Comparison of ENCODE assay signal across 9 mouse cellular contexts in the genomic region with DNA sequence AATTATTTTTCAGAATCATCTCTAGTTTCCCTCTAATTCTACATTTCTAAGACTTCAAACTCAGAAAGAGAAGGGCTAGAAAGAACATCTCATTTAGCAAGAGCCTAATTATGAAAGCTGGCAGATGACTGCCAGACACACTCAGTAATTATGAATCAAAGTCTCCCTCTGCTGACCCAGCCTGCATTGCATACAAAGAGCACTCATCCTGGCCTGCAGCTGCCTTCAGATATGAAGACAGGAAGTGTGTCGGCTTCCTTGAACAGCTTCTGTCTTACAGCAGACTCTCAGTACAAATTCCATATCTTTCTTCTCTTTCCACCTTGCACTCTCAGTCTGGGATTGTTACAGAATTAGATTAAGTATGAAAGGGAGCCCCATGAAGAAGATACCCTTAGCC. TPM values are rescaled to one million over a fixed set of nuclear protein-coding genes. Genes with fewer than 3 reads are reported as not detected.
DNase-seq lines count a peak whose midpoint lies in the region; ATAC-seq and TF ChIP-seq lines count a peak whose summit lies in the region.
"Had no signal": no experiment of that assay in that cellular context is flagged by ENCODE, and none has a peak within 500 bp of the region (broad histone marks: within the 10 kb centered on the region; RNA-seq: fewer than 3 reads in every experiment).

No protein-coding gene starts in this region.

- H3K4me2 ChIP-seq in midbrain, embryonic 11.5 days: no peak overlapping the region
- H3K4me2 ChIP-seq in midbrain, embryonic 16.5 days (ENCODE audit: low read length): no peak overlapping the region
- H3K4me2 ChIP-seq in intestine, postnatal 0 days (replicated peaks; ENCODE audit: low read depth): no peak overlapping the region
- H3K4me2 ChIP-seq in lung, embryonic 16.5 days (ENCODE audit: low read depth, low read length): no peak overlapping the region
- H3K4me2 ChIP-seq: embryonic facial prominence, embryonic 12.5 days; limb, embryonic 12.5 days had no signal

- no peak overlapping the region for H3K4me3 ChIP-seq in midbrain, embryonic 11.5 days (ENCODE audit: low read depth, low read length)
- H3K4me3 ChIP-seq in midbrain, embryonic 16.5 days (ENCODE audit: low read depth, low read length): no peak overlapping the region
- no peak overlapping the region for H3K4me3 ChIP-seq in intestine, postnatal 0 days (ENCODE audit: low read depth, low read length)
- no peak overlapping the region for H3K4me3 ChIP-seq in lung, embryonic 16.5 days (ENCODE audit: low read length)
- H3K4me3 ChIP-seq: embryonic facial prominence, embryonic 12.5 days; limb, embryonic 12.5 days had no signal

- no peaks in the 10 kb centered on the region for H3K4me1 ChIP-seq in midbrain, embryonic 11.5 days (ENCODE audit: control insufficient read depth, insufficient read depth, low read length)
- no peaks in the 10 kb centered on the region for H3K4me1 ChIP-seq in midbrain, embryonic 16.5 days (ENCODE audit: control insufficient read depth, insufficient read depth, low read length)
- no peaks in the 10 kb centered on the region; the same call in 1 of the 2 replicates for H3K4me1 ChIP-seq in intestine, postnatal 0 days (replicated peaks; ENCODE audit: control insufficient read depth, insufficient read depth, low read length)
- H3K4me1 ChIP-seq in lung, embryonic 16.5 days (replicated peaks; ENCODE audit: control insufficient read depth, insufficient read depth, low read length): peaks cover 5% of the 10 kb centered on the region; the same call in 1 of the 2 replicates
- H3K4me1 ChIP-seq: embryonic facial prominence, embryonic 12.5 days; limb, embryonic 12.5 days had no signal

- H3K9me3 ChIP-seq in midbrain, embryonic 11.5 days (ENCODE audit: control insufficient read depth, low read length): no peaks in the 10 kb centered on the region
- no peaks in the 10 kb centered on the region for H3K9me3 ChIP-seq in midbrain, embryonic 16.5 days (replicated peaks; ENCODE audit: control insufficient read depth, low read length, poor library complexity, severe bottlenecking)
- H3K9me3 ChIP-seq in intestine, postnatal 0 days (ENCODE audit: control insufficient read depth): no peaks in the 10 kb centered on the region
- no peaks in the 10 kb centered on the region for H3K9me3 ChIP-seq in lung, embryonic 16.5 days (ENCODE audit: control insufficient read depth, low read length)
- H3K9me3 ChIP-seq: embryonic facial prominence, embryonic 12.5 days; limb, embryonic 12.5 days had no signal

- no peak for ATAC-seq in midbrain, embryonic 11.5 days (ENCODE audit: low FRiP score)
- ATAC-seq in midbrain, embryonic 16.5 days: no peak
- peak; percentile 91 for ATAC-seq in activated CD4-positive, CD25-positive, alpha-beta regulatory T cell, adult 4 months
- peak; percentile 95 for ATAC-seq in common myeloid progenitor, adult 5-6 weeks (replicated peaks; ENCODE audit: low read depth, poor library complexity, severe bottlenecking)
- peak; percentile 85 for ATAC-seq in intestine, postnatal 0 days
- ATAC-seq in lung, embryonic 16.5 days (ENCODE audit: low read depth): peak; percentile 81

- peak; percentile 82 for TF ChIP-seq CTCF in intestine, postnatal 0 days (IDR thresholded peaks at IDR 0.05; ENCODE audit: low read depth)

- no peak overlapping the region for H3K27ac ChIP-seq in midbrain, embryonic 11.5 days (ENCODE audit: low read depth, low read length)
- H3K27ac ChIP-seq in midbrain, embryonic 16.5 days (ENCODE audit: low read length): no peak overlapping the region
- H3K27ac ChIP-seq in intestine, postnatal 0 days (ENCODE audit: low read depth, low read length): no peak overlapping the region
- 0 out of 2 replicates have a peak overlapping the region, but pooled peaks have one; percentile 6 for H3K27ac ChIP-seq in lung, embryonic 16.5 days (ENCODE audit: low read length)
- H3K27ac ChIP-seq: embryonic facial prominence, embryonic 12.5 days; limb, embryonic 12.5 days had no signal

- WGBS in midbrain, embryonic 11.5 days: 78% methylated on average over 1 of the region's 1 CpGs
- WGBS in midbrain, embryonic 16.5 days: 44% methylated on average over 1 of the region's 1 CpGs
- WGBS in intestine, postnatal 0 days: 0% methylated on average over 1 of the region's 1 CpGs
- 10% methylated on average over 1 of the region's 1 CpGs for WGBS in lung, embryonic 16.5 days

- peak; percentile 66 for DNase-seq in midbrain, embryonic 11.5 days (ENCODE audit: low spot score, missing footprints)
- DNase-seq in testis, postnatal 14 days (ENCODE audit: low spot score): peak; percentile 19

- H3K36me3 ChIP-seq in midbrain, embryonic 11.5 days (ENCODE audit: control insufficient read depth, insufficient read depth, low read length): no peaks in the 10 kb centered on the region
- no peaks in the 10 kb centered on the region for H3K36me3 ChIP-seq in midbrain, embryonic 16.5 days (ENCODE audit: control insufficient read depth, insufficient read depth, low read length)
- H3K36me3 ChIP-seq in intestine, postnatal 0 days (ENCODE audit: control insufficient read depth, insufficient read depth): no peaks in the 10 kb centered on the region
- H3K36me3 ChIP-seq in lung, embryonic 16.5 days (ENCODE audit: control insufficient read depth, insufficient read depth, low read length): no peaks in the 10 kb centered on the region
- H3K36me3 ChIP-seq: embryonic facial prominence, embryonic 12.5 days; limb, embryonic 12.5 days had no signal

- H3K27me3 ChIP-seq in midbrain, embryonic 11.5 days (ENCODE audit: control insufficient read depth, insufficient read depth, low read length): no peaks in the 10 kb centered on the region; the same call in 1 of the 2 replicates
- H3K27me3 ChIP-seq in midbrain, embryonic 16.5 days (ENCODE audit: control insufficient read depth, insufficient read depth, low read depth, low read length): peaks cover 4% of the 10 kb centered on the region
- H3K27me3 ChIP-seq in intestine, postnatal 0 days (replicated peaks; ENCODE audit: control insufficient read depth, insufficient read depth, low read length): no peaks in the 10 kb centered on the region
- H3K27me3 ChIP-seq in lung, embryonic 16.5 days (ENCODE audit: control insufficient read depth, insufficient read depth, low read depth, low read length): no peaks in the 10 kb centered on the region
- H3K27me3 ChIP-seq: embryonic facial prominence, embryonic 12.5 days; limb, embryonic 12.5 days had no signal

- no peak overlapping the region for H3K9ac ChIP-seq in midbrain, embryonic 11.5 days (ENCODE audit: low read length)
- H3K9ac ChIP-seq in midbrain, embryonic 16.5 days (ENCODE audit: low read depth, low read length): no peak overlapping the region
- no peak overlapping the region for H3K9ac ChIP-seq in intestine, postnatal 0 days (ENCODE audit: low read depth, low read length)
- H3K9ac ChIP-seq in lung, embryonic 16.5 days (ENCODE audit: low read length): no peak overlapping the region
- H3K9ac ChIP-seq: embryonic facial prominence, embryonic 12.5 days; limb, embryonic 12.5 days had no signal

RNA-seq across cellular contexts. Expression of a gene that starts 33.1 kb away (rescaled TPM):
- polyA plus RNA-seq in midbrain, embryonic 11.5 days (2014; fragmentation: Nextera tagmentation; extraction: Ambion mirVana): 15.1 and 16.7 TPM in 2 replicates
- 26.9 and 28.8 TPM in 2 replicates for polyA plus RNA-seq in midbrain, embryonic 16.5 days (2015; fragmentation: Nextera tagmentation; extraction: Ambion mirVana)
- 10 to 100 TPM; 18.7 to 24.8 TPM for polyA plus RNA-seq in activated CD4-positive, CD25-positive, alpha-beta regulatory T cell, adult 4 months (2017; shearing (Covaris generic))
- 20.3 and 22.3 TPM in 2 replicates for total RNA-seq in common myeloid progenitor, adult 5-6 weeks (2017)
- 57.9 and 72.0 TPM in 2 replicates for polyA plus RNA-seq in intestine, postnatal 0 days (2015; fragmentation: Nextera tagmentation; extraction: Ambion mirVana)
- polyA plus RNA-seq in lung, embryonic 16.5 days (2015; fragmentation: Nextera tagmentation; extraction: Ambion mirVana): 27.5 and 29.0 TPM in 2 replicates

RNA-seq across cellular contexts. Expression of a gene that starts 33.2 kb away (rescaled TPM):
- 2.0 and 2.6 TPM in 2 replicates for polyA plus RNA-seq in midbrain, embryonic 11.5 days (2014; fragmentation: Nextera tagmentation; extraction: Ambion mirVana)
- polyA plus RNA-seq in midbrain, embryonic 16.5 days (2015; fragmentation: Nextera tagmentation; extraction: Ambion mirVana): 1.6 and 1.7 TPM in 2 replicates
- polyA plus RNA-seq in activated CD4-positive, CD25-positive, alpha-beta regulatory T cell, adult 4 months (2017; shearing (Covaris generic)): not detected
- 0.50 and 0.58 TPM in 2 replicates for total RNA-seq in common myeloid progenitor, adult 5-6 weeks (2017)
- 6.4 and 7.3 TPM in 2 replicates for polyA plus RNA-seq in intestine, postnatal 0 days (2015; fragmentation: Nextera tagmentation; extraction: Ambion mirVana)
- 14.4 and 14.8 TPM in 2 replicates for polyA plus RNA-seq in lung, embryonic 16.5 days (2015; fragmentation: Nextera tagmentation; extraction: Ambion mirVana)

Comparison
In these comparisons a context has a peak if more than half of its experiments do, and no peak if none do; other contexts are left out.
1. ATAC-seq: peak in activated CD4-positive, CD25-positive, alpha-beta regulatory T cell, adult 4 months (single experiment), common myeloid progenitor, adult 5-6 weeks (single experiment), intestine, postnatal 0 days (single experiment) and lung, embryonic 16.5 days (single experiment); none in midbrain, embryonic 11.5 days (single experiment) and midbrain, embryonic 16.5 days (single experiment).